Mouse (Mus musculus) E14TG2a.4 (cell line): ENCODE data around the gene Pomc.

Experiments
- CTCF ChIP-seq: conservative IDR thresholded peaks from 2 replicates; pipeline ENCODE4 v1.5.1; 2014; ENCODE audit warnings: low read length
- NANOG ChIP-seq: IDR thresholded peaks from 2 replicates; pipeline ENCODE4 v1.6.1; 2014; ENCODE audit warnings: borderline replicate concordance, low read length, mixed read lengths
- POU5F1 ChIP-seq: IDR thresholded peaks from 2 replicates; pipeline ENCODE4 v1.6.1; 2014; ENCODE audit warnings: low read length, borderline replicate concordance

- TF ChIP-seq CTCF (no peak), POU5F1 (no peak), NANOG (no peak)
Observed at GRCm38 (mm10) chr12:4000406-4000805, 45.7 kb downstream of the Pomc start.
